Mouse (Mus musculus) hindbrain, postnatal 0 days (tissue): ENCODE measurements around the gene Pex7. TPM values are rescaled to one million over a fixed set of nuclear protein-coding genes. Genes with fewer than 3 reads are reported as not detected.

Experiments
- ATAC-seq: fragments of 200-750 bp; cut with Nextera tagmentation; 2 replicates; pipeline ENCODE4 v1.8.0; 2017; ENCODE audit warnings: mild to moderate bottlenecking, moderate TSS enrichment, moderate library complexity
- DNase-seq: peaks from one replicate; pipeline ENCODE4 v3.0.0-alpha.2; 2015; ENCODE audit warnings: low spot score
- H3K27ac ChIP-seq: fragments of 300-500 bp; sonication (generic); 2 replicates; pipeline ENCODE4 v1.5.1; 2014; ENCODE audit warnings: mild to moderate bottlenecking
- H3K27me3 ChIP-seq: fragments of 300-500 bp; sonication (generic); 2 replicates; pipeline ENCODE4 v1.6.1; 2014; ENCODE audit warnings: low read length, mixed read lengths; ENCODE audit not compliant: insufficient read depth
- H3K36me3 ChIP-seq: fragments of 300-500 bp; sonication (generic); 2 replicates; pipeline ENCODE4 v1.6.1; 2014; ENCODE audit warnings: low read length, mixed read lengths; ENCODE audit not compliant: insufficient read depth
- H3K4me1 ChIP-seq: fragments of 300-500 bp; sonication (generic); 2 replicates; pipeline ENCODE4 v1.6.1; 2014; ENCODE audit warnings: antibody characterized with exemption, low read length, mixed read lengths; ENCODE audit not compliant: insufficient read depth
- H3K4me2 ChIP-seq: fragments of 300-500 bp; sonication (generic); 2 replicates; pipeline ENCODE4 v1.6.1; 2014; ENCODE audit warnings: low read depth, mild to moderate bottlenecking, low read length, moderate library complexity, mixed read lengths
- H3K4me3 ChIP-seq: fragments of 300-500 bp; sonication (generic); 2 replicates; pipeline ENCODE4 v1.5.1; 2014; ENCODE audit warnings: low read length
- H3K9ac ChIP-seq: fragments of 300-500 bp; sonication (generic); replicated peaks from 2 replicates; pipeline ENCODE4 v1.6.1; 2014; ENCODE audit warnings: mild to moderate bottlenecking, low read length, moderate library complexity, mixed read lengths
- H3K9me3 ChIP-seq: fragments of 300-500 bp; sonication (generic); 2 replicates; pipeline ENCODE4 v1.6.1; 2016; ENCODE audit warnings: low read length, mixed read lengths
- CTCF ChIP-seq: IDR thresholded peaks from 2 replicates; pipeline ENCODE4 v1.5.1; 2016; ENCODE audit warnings: antibody characterized with exemption, control low read depth, low read depth
- WGBS: fragments of 180-500 bp; shearing (Covaris S2); extraction: QIAGEN DNeasy Blood & Tissue Kit; methylation state at CpG from one replicate; pipeline ENCODE4 v1.1.7; 2014; 5-methylcytosine and 5-hydroxymethylcytosine counted together
- polyA plus RNA-seq: library from polyadenylated mRNA; unstranded; fragments of >200 nt; fragmentation: Nextera tagmentation; extraction: Ambion mirVana; gene quantifications from 2 replicates; pipeline ENCODE4 v1.2.1, GENCODE M21; 2015
- total RNA-seq: library from RNA; depleted of rRNA; stranded (reverse); fragments of >200 nt; gene quantifications from 2 replicates; pipeline ENCODE4 v1.2.3, GENCODE M21; 2014

The Pex7 gene
- total and polyA plus RNA-seq, 2 experiments from 2014 or later, result 30.6 to 39.7 TPM

DNA sequence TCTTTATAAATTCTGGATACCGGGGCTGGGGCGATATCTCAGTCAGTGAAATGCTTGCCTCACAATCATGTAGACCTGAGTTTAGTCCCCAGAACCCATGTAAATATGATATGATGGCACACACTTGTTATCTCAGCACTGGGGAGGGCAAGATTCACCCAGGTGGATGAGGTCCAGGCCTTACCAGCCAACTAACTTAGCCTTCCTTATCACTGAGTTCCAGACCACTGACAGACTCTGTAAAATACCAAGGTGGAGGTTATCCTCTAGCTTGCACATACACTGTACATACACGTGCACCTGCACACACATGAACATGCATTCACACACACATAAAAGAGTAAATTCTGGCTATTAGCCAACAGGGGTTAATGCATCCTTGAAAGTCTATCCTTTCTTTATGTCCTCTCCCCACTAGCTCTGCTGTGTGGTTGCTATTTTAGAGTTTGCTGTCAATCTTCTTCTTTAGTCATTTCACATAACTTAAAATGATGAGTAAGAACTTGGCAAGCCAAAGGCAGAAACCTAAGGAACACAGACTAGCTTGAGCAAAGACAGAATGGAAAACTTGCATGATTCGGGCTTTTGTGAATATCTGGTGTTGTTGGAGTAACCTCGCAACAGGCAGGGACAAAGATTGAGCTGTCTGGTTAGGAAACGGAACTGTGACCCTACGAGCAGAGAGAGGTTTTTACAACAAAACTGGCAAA is 51.7 kb downstream of the Pex7 start:
- Histone ChIP-seq H3K27me3 (peaks cover 10% of the 10 kb centered on the region), H3K4me2 (no peak overlapping the region), H3K4me1 (0 out of 2 replicates have a peak, but pooled peaks cover 7% of the 10 kb centered on the region), H3K9me3 (no peaks in the 10 kb centered on the region), H3K36me3 (no peaks in the 10 kb centered on the region; the same call in 1 of the 2 replicates), H3K27ac (no peak overlapping the region), H3K9ac (no peak overlapping the region), H3K4me3 (no peak overlapping the region)
- TF ChIP-seq CTCF, result no peak
- DNase-seq, result no peak
- ATAC-seq, result no peak
- WGBS, result 87% methylated on average over 7 of the region's 7 CpGs

DNA sequence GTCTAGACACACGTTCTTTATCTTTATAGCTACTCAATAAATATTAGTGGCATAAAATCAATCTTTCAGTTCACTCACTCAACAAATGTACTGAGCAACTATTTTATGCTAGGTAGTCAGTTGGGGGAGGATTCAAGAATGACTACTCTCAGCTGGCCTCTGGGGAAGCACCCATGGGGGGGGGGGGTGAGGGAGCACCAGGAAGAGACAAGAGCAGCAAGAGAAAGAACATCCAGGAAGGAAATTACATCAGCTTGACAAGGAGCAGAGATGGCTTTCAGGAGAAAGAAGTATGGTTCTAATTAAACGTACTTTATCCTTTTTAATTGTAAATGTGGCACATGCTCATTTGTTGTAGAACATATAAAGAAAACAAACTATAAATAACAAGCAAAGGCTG is 53.9 kb downstream of the Pex7 start:
- Histone ChIP-seq H3K4me2 (no peak overlapping the region), H3K4me1 (peaks cover 11% of the 10 kb centered on the region; the same call in 1 of the 2 replicates), H3K9me3 (no peaks in the 10 kb centered on the region), H3K4me3 (no peak overlapping the region), H3K27ac (no peak overlapping the region), H3K9ac (no peak overlapping the region), H3K27me3 (peaks cover 24% of the 10 kb centered on the region), H3K36me3 (no peaks in the 10 kb centered on the region)
- TF ChIP-seq CTCF, result no peak
- WGBS, result 74% methylated on average over 2 of the region's 2 CpGs
- DNase-seq, result no peak
- no peak for ATAC-seq

DNA sequence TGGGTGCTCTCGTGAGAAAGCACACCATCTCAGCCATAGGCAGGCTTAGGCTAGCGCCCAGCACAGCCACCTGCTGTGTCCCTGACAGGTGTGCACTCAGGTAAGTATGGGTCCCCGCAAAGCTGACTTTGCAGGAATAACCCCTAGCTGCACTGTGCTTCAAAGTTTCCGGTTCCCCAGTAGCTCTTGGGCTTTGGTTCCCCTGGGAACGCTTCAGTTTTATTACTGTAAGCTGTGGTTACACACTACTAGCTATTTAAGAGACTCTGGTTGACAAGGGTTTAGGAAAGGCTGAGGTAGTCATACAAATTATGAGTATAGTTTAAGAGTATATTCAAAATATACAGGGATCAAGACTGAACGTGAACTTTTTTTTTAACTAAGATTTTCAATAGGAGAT is 54.7 kb downstream of the Pex7 start:
- H3K4me3 ChIP-seq, result no peak overlapping the region
- no peak for DNase-seq
- H3K9me3 ChIP-seq, result no peaks in the 10 kb centered on the region
- H3K27ac ChIP-seq, result no peak overlapping the region
- no peak for TF ChIP-seq CTCF
- H3K4me2 ChIP-seq, result no peak overlapping the region
- H3K27me3 ChIP-seq, result peaks cover 24% of the 10 kb centered on the region
- H3K9ac ChIP-seq, result no peak overlapping the region
- H3K4me1 ChIP-seq, result peaks cover 11% of the 10 kb centered on the region; the same call in 1 of the 2 replicates
- no peaks in the 10 kb centered on the region for H3K36me3 ChIP-seq
- WGBS, result 34% methylated on average over 6 of the region's 6 CpGs
- no peak for ATAC-seq

DNA sequence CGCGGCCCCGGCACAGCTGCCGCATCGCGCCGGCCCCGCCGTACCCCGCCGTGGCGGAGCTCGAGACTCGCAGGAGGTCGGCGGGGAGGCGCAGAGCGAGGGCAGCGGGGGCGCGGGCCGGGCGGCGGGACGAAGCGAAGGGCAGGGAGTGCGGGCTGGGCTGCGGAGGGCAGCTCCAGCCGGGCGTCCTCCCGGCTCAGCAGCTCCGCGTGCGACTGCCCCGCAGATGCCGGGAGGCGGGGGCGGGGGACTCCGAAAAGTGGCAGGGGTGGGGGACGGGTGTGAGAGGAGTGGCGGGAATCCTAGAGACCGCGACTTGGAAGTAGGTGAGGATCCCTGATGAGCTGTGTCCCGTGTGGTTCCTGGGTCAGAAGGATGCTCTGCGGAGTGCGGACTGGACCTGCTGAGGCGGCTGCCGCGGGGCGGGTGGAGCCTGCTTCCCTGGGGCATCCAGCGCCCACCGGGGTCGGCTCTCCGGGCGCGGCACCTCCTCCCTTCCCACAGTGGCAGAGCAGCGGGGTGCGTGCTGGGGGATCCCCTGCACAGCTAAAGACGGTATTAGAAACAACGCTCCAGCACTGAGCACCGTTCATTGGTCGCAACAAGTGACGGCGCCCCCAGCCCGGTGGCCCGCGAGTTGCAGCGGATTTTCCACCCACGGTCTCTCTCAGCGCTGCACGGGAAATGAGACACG is 56.3 kb downstream of the Pex7 start, which contains the start of gene Slc35d3:
Slc35d3 (minus strand) TSS at position 462 of the 694 bp plus-strand sequence.
- H3K4me3 ChIP-seq, result peak within 1 kb of the TSS; percentile 60
- H3K36me3 ChIP-seq, result no peaks in the 10 kb centered on the region
- H3K4me2 ChIP-seq, result peak within 1 kb of the TSS; percentile 100
- no peaks in the 10 kb centered on the region for H3K9me3 ChIP-seq
- peak within 1 kb of the TSS; percentile 32; the same call in 1 of the 2 replicates for H3K27ac ChIP-seq
- TF ChIP-seq CTCF, result peak; percentile 16; the same call in 1 of the 2 replicates
- peaks cover 24% of the 10 kb centered on the region for H3K27me3 ChIP-seq
- ATAC-seq, result peak; percentile 57
- peaks cover 11% of the 10 kb centered on the region; the same call in 1 of the 2 replicates for H3K4me1 ChIP-seq
- H3K9ac ChIP-seq, result peak within 1 kb of the TSS; percentile 44
- 3% methylated on average over 61 of the region's 72 CpGs for WGBS
- peak; percentile 60 for DNase-seq

GRCm38 (mm10) chr10:19850544-19850997 is 56.9 kb downstream of the Pex7 start:
- DNase-seq, result peak; percentile 43

DNA sequence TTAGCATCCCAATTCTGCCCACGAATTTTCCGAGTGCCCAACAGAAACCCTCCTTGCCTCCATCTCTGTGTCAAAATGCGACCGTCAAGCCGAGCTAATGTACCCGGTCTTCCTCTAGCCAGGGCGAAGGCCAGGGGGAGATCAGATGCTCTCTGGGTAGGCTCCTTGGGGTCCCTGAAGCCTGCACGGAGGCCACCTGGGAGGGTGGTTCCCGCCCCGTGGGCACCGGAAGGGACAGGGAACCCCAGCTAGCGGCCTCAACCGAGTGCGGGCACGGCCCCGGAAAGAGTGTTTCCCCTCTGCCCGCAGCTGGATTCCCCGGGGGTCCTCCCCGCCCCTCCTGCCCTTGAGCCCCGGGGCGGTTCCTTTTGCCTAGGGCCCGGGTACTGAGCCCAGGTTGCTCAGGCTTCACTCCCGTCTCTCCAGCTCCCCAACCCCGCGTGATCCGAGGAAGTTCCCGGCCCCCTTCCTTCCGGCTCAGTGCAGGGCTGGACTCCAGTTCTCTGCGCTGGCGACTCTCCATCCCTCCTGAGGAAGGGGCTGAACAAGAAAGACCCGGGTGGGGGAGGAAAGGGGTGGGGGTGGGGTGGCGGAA is 57.6 kb downstream of the Pex7 start:
- peak; percentile 18 for DNase-seq
- WGBS, result 0% methylated on average over 32 of the region's 32 CpGs
- no peaks in the 10 kb centered on the region for H3K9me3 ChIP-seq
- peak overlapping the region; percentile 44 for H3K9ac ChIP-seq
- no peaks in the 10 kb centered on the region for H3K36me3 ChIP-seq
- TF ChIP-seq CTCF, result no peak
- peak overlapping the region; percentile 100 for H3K4me2 ChIP-seq
- H3K4me1 ChIP-seq, result peaks cover 11% of the 10 kb centered on the region; the same call in 1 of the 2 replicates
- peak overlapping the region; percentile 60 for H3K4me3 ChIP-seq
- ATAC-seq, result peak; percentile 46
- peaks cover 24% of the 10 kb centered on the region for H3K27me3 ChIP-seq
- 0 out of 2 replicates have a peak overlapping the region, but pooled peaks have one; percentile 32 for H3K27ac ChIP-seq

More at GRCm38 (mm10) chr10:19850544-19850997, 56.9 kb downstream of the Pex7 start:
- Histone ChIP-seq H3K27ac (peak overlapping the region; percentile 32; the same call in 1 of the 2 replicates), H3K4me3 (peak overlapping the region; percentile 60), H3K27me3 (peaks cover 24% of the 10 kb centered on the region), H3K4me2 (peak overlapping the region; percentile 100), H3K9me3 (no peaks in the 10 kb centered on the region), H3K9ac (peak overlapping the region; percentile 44), H3K36me3 (no peaks in the 10 kb centered on the region), H3K4me1 (peaks cover 11% of the 10 kb centered on the region; the same call in 1 of the 2 replicates)
- peak; percentile 41 for ATAC-seq
- no peak for TF ChIP-seq CTCF
- under 1% methylated on average over 36 of the region's 36 CpGs for WGBS
